Mouse (Mus musculus) lung, adult 18-20 months (tissue): ENCODE results near the gene Cast.

Experiments used
- DNase-seq, 2 experiments: peaks; one replicate each; pipeline ENCODE4 v3.0.0; 2022; ENCODE audit warnings: mixed read lengths in 2 of 2

Cast gene

GRCm38 (mm10) chr13:74695497-74696193 lies 113.0 kb downstream of the Cast start:
- no peak for DNase-seq
